Mouse (Mus musculus): ENCODE measurements around the gene Gsto2.
A peak's percentile ranks its signal among the peaks of the same experiment; 100 is the strongest.

DNA sequence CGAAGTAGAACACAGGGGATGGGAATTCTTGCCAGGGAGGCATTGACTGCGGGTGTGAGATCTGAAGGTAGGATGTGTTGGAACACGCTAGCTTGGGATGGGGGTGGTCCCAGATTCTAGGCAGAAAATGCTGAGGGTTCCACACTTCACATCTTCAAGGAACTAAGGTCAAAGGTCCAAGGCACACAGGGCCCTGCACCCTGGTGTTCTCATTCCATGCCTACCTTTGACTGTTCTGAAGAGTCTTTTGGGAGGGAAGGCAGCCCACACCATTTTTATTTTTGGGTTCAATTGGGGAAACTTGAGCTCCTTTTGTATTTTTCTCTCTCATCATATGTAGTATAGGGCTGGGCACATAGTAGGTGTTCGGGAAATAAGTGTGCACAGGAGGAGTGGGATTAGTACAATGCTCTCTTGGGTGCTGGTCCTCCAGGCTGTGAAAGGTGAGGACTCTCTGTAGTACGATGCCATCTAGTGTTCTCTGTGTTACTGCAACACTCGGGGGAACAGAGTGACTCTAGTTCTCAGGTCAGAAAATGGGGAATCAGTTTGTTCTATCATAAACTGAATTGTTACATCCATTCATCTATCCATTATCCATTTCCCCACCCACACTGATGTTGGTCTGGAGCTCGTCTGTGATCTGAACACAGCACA is 66.8 kb downstream of the Gsto2 start:
- TF ChIP-seq CTCF (conservative IDR thresholded peaks at IDR 0.05; ENCODE audit: low read length) (peak; percentile 43), NANOG (IDR thresholded peaks at IDR 0.05; ENCODE audit: borderline replicate concordance, low read length) (no peak), POU5F1 (IDR thresholded peaks at IDR 0.05; ENCODE audit: borderline replicate concordance, low read length) (no peak)

Data from E14TG2a.4 (cell line).